Mouse (Mus musculus) ES-Bruce4 (cell line): ENCODE data around the gene Pdzd2.

Experiments
- CTCF ChIP-seq: IDR thresholded peaks from one replicate; pipeline ENCODE4 v1.8.1; 2011; ENCODE audit warnings: low read depth, low read length
- POLR2A ChIP-seq: IDR thresholded peaks from one replicate; pipeline ENCODE4 v1.8.1; 2011; ENCODE audit warnings: low read length; ENCODE audit not compliant: insufficient read depth

GRCm38 (mm10) chr15:12321091-12321787, 418.5 kb downstream of the Pdzd2 start, which contains the start of gene Golph3:
- TF ChIP-seq POLR2A (peak; percentile 38), CTCF (no peak)
